Mouse (Mus musculus) cerebellum, adult (tissue): ENCODE data around the gene Rdh16f2.
"Not testable (repeated sequence)": the region's sequence is repeated elsewhere in the genome, so short reads cannot be mapped to it uniquely, and the experiment has no call there.

Experiments
- ATAC-seq: cut with Nextera tagmentation; 2 replicates; pipeline ENCODE4 v1.9.2; 2017; ENCODE audit warnings: mild to moderate bottlenecking, moderate library complexity, mixed read lengths; ENCODE audit not compliant: insufficient number of reproducible peaks, low FRiP score, low TSS enrichment

The Rdh16f2 gene

DNA sequence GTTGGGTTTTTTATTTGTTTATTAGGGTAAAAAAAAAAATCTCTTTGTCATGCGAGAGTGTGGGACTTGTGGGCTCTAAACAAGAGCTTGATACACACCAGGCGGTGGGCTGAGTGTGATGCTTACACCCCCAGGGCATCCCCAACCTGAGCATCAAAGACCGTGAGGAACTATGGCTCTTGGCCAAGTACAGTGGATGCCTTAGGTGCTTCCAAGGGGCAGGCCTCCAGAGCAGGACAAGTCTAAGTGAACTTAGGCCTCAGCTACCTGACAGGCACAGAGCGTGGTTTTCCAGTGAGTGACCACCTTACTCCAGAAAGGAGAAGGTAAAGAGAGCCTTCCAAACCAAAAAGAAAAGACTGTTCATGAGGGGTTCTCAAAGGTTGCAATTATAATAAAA lies 20.7 kb downstream of the Rdh16f2 start:
- ATAC-seq, result no peak

DNA sequence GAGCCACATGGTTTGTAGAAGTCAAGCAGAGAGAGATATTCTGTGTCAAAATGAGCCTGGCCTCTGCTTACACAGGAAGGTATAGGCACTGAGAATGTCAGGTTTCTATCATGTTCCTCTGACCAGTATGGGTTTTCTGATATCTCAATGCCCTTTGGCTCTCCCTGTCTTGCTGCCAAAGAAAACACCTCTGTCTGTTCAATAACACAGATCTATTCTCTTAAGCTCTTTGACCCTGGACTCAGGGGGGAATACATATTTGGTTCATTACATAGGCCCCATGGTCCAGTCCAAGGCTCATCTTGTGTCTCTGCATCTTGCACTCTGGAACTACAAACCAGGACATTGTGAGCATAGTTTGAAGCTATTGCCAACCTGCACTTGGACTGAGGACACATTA lies 22.3 kb downstream of the Rdh16f2 start, which contains the start of gene Rdh7:
Gene Rdh7 (minus strand): TSS at position 213 of the 400 bp plus-strand sequence.
- ATAC-seq, result no peak

DNA sequence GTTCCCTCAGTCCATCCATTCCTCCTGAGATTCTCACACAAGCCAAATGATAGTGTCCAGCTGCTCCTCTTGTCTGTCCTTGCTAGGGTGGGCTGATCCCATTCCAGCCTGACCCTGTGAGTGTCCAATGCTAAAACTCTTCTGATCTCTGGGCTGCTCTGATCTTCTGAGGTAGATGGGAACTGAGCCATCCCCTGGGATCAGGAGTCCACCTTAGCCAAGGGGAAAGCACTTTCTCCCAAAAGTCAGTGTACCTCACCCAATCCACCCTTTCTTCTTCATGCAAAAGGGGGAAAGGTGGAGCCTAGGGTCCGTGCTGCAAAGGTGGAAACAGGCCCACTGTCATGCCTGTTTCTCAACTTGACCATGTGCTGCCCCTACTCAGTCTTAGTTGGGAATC lies 25.2 kb downstream of the Rdh16f2 start:
- ATAC-seq, result no peak

DNA sequence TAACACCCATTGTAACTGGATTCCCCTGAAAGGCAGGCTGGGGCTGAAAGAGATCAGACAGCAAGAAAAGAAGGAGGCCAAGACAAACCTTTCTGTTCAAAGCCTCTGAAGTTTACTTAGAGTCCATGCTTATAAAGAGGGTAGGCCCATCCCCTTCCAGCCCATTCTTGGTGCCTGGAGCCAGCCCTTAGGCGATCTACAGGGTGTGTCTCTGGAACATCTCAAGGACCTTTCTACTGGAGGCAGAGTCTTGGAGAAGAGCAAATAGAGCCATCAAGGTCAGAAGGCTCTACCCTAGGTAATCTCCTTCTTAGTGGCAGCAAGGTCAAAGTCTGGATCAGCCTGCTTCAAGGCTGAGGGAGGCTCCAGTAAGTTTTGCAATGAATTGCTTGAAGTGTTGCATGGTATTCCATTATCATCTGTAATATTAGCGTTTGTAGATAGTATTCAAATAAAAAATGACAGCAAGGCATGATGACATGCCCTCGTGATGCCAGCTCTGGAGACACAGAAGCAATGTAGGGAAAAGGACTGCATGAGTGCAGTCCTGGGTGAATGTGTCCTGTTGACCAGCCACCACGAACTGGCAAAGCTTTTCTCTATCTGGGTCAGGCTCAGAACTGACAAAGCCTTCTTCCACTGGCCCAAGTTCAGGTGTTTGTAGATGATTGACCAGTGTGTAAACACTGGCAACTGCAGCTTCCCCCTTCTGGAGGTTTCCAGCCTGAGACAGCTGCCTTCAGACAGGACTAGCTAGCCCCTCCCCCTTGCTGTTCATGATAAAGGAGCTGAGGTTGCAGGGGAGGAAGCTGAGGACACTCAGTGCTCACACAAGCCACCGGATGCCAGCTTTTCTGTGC lies 27.1 kb downstream of the Rdh16f2 start:
- not testable (repeated sequence) for ATAC-seq

DNA sequence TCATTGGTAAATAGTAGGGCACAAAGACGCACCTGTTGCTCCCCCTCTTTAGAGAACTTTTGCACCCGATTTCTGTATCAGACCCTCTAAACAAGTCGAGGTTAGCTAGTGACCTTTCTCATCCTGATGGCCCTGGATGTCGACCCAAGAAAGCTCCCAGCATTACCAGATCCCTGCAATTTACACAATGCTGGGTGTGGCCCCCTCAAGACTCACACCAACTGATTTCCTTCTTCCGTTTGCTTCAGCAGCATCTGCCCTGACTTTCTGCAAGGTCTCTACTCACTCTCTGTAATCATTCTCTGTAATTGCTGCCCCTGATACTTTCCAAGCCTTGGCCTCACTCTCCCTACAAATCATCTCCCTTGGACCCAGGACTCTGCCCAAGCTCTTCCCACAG lies 30.4 kb downstream of the Rdh16f2 start:
- ATAC-seq, result no peak

DNA sequence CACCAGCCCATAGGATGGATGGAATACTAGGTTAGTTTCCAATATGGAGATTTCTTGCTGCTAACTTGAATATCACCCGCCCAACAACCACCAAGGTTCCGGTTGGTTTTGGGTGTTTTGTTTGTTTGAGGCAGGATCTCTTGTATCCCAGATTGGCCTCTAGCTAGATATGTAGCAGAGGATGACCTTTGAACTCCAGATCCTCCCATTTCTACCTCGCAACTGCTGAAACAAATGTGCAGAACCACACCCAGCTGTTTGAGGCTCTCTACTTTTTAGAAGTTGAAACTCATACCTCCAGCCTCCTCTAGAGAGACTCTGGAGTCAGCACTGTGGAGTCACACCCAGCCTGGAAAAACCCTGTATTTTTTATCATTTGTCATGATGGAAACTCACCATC lies 31.2 kb downstream of the Rdh16f2 start:
- no peak for ATAC-seq

DNA sequence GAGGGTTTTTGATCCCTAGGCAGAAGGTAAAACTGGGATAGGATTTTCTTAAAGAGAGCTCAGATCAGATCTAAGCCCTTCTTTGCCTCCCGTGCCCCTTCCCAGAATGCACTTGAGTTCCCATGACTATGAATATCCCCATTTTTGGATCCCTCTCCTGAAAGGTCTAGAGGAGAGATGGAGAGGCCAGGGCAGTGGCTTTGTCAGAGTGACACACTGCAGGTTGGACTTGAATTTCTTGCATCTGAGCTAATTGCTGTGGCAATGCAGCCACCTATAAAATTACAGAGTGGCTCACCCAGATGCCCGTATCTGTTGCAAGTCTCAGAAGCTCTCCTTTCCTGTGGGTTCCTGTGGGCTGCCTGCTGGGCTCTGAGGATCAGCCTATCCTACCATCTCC lies 31.9 kb downstream of the Rdh16f2 start, which contains the start of gene Sdr9c7:
Gene Sdr9c7 (plus strand): TSS at position 301 of the 400 bp plus-strand sequence.
- no peak for ATAC-seq

DNA sequence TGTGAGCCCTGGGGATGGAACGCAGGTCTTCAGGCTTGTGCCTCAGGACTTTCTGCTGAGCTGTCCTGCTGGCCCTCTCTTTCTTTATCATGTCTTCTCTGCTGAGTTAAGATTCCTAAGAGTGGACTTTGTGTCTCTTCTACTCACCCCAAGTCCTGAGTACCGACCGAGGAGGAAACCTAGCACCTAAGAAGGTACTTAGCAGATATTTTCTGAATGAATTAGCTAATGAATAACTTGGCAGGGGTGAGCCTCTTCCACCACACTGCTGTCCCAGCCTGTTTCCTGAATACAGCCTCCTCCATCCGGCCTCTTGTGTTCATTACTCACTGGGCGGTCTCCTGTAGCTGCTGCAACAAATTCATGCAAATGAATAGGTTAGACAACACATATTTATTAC lies 33.5 kb downstream of the Rdh16f2 start:
- no peak for ATAC-seq

DNA sequence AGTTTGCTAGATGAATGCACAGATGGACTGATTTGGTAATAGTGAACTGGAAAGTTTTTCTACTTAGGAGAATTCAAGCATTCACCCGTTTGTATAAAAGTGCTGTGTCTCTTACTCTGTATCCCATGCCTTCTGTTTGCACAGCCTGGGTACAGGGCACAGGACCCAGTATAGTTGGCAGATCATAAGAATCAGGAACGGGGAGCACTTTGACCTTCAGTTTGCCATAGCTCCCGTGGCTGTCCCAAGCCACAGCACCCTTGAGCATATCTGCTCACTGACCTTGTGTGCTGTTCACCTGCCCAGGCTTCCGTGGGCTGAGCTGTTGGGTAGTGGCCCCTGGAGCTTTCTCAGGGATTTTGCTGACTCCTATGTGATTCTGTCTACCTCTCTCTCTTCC lies 35.5 kb downstream of the Rdh16f2 start:
- no peak for ATAC-seq

DNA sequence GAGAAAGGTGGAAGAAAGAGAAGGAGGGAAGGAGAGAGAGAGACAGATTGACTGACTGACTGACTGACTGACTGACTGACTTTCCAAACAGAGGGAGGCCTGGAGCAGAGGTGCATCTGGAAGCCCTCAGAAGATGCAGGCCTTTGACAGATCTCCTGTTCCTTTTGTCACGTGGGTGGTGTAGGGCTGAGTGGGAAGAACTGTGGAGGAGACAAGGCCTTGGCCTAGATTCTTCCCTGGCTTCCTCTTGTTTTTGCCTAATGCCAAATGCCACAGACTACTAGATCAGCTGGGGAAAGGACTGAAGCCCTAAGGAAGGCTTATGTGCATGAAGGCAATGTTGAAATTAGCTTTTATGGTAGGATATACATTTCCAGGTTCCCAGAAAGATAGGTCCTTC lies 36.8 kb downstream of the Rdh16f2 start:
- ATAC-seq, result no peak

DNA sequence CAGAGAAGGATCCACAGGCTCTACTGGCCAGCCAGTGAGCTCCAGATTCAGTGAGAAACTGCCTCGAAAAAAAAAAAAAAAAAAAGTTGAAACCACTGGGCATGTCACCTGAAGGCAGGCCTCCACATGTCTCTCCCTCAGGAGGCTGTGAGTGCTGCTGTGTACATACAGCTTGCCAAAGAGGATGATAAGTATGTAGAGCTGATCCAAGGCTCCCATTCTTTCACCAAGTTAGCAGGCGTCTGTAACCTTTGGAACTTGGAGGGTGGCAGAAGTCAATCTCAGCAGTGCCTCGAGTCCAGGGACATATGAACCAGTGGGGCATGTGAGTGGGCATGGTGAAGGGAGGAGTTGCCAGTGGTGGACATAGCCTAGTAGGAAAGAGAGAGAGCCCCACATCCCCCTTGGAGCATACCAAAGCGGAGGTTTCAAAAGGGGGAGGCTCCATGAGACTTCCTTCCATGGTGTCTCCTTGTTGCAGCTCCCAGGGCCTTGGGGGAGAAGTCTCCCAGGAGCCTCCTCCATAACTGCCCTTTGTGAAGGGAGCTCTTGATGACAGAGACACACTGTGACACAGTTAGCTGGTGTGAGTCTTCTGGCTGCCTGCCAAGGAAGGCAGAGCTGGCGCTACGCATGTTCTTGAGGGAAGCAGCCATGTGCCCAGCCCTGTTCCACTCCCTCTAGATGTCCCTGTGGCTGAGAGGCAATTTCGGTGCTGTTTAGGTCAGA lies 38.6 kb downstream of the Rdh16f2 start:
- no peak for ATAC-seq

DNA sequence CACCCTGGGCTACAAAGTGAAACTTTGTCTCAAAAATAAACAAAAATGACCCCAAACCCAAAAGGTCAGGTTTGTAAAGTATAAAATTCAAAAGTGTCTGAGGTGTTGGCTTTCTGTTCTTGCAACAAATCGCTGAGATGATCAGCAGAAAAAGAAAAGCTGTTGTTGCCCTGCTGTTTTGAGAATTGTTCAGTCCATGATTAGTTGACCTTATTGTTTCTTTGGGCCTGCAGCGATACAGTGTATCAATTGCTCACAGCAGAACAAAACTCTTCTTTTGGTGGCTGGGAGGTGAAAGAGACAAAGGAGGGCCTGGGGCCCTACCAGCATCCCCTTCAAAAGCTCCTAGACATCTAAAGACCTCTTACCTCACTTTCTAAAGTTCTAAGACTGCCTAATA lies 39.9 kb downstream of the Rdh16f2 start:
- no peak for ATAC-seq

DNA sequence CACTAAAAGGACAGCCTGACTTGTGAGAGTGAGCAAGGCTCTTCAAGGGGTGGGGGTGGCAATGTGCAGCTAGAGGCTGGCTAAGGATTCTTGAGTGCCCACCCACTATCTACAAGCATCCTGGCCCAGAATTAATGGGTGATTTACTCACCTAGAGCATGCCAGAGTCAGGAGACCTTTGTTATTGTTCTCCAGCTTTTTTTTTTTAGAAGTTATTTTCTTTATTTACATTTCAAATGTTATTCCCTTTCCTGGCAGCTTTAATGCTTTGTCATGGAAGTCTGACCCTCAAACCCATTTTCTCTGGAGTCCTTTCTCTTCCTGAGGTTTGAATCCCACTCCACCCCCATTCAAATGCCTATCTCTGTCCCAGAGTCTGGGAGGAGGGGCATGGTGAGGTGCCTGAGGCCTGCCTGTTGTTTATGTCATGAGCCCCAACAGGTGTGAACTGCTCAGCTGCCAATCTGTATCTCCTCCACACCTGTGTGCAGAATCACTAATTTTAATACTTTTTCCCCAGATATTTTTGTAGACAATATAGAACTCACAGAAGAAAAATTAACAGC lies 41.2 kb downstream of the Rdh16f2 start:
- ATAC-seq, result no peak

DNA sequence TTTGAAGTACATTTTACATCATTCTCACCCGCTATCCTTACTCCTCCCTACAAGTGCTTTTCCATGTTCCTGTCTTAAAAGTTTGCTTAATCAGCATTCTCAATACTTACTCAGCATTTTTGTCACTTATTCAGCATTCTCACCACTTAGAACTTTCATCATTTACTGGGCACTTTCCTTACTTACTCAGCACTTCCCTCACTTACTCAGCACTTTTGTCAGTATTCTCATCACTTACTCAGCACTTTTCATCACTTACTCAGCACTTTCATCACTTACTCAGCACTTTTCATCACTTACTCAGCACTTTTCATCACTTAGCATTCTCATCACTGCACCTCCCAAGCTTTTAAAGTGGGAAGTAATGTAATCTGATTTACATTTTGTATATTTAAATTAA lies 49.3 kb downstream of the Rdh16f2 start:
- no peak for ATAC-seq

DNA sequence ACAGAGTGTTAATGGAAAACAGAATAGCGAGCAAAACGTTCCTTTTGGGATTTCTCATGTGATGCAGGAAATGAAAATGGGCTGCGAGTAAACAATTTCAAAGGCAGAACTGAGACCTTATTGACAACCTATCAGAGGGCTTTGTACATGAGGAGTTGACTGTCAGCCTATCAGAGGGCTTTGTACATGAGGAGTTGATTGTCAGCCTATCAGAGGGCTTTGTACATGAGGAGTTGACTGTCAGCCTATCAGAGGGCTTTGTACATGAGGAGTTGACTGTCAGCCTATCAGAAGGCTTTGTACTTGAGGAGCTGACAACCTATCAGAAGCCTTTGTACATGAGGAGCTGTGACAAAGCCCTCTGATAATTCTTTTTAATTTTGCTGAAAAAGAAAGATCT lies 50.9 kb downstream of the Rdh16f2 start:
- ATAC-seq, result not testable (repeated sequence)

DNA sequence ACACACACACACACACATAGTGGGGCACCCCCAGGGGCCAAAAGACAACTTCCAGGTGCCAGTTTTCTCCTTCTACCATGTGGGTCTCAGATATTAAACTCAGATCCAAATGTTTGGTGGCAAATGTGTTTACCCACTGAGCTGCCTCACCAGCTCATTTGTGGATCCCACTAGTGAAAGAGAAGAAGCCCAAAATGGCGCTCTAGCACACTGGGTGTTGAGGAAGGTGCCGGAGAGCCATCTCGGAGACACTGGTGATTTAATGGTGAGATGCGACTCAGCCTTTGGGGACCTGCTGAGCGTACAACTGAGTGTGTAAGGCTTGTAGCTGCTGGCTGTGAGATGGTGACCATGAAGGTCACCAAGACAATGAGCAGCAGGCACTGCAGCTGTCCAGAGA lies 51.4 kb downstream of the Rdh16f2 start:
- no peak for ATAC-seq

DNA sequence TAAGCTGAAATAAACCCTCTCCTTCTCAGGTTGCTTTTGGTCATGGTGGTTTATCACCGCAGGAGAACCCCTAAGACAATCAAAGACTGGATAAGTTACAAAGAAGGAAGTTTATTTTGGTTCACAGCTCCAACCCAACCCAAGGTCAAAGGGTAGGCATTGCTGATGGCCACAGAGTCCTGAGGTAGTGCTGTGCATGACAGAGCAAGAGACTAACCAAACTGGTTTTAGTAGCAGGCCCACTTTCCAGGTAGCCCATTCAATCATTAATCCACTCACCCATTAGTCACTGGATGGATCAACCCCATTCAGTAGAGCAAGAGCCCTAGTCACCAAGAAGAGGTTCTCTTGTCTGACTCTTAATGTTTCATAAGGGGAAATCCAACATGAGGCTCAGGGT lies 56.0 kb downstream of the Rdh16f2 start:
- ATAC-seq, result no peak

DNA sequence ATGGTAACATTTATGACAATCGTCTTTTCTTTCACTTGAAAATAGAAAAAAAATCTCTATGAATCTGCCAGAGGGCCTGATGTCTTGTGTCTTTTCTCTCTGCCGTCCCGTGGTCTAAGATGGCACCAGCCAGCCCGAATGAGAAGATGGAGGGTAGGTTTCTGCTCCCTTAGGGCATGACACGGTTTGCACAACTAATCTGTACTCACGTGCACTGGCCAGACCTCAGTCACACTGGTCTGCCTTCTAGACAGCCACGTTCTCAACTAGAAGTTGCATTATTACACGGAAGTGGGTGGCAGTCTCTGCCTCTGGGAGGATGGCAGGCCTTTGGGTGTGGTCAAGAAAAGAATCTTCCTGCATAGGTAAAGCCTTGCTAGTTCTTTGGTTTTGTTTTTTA lies 56.8 kb downstream of the Rdh16f2 start:
- no peak for ATAC-seq

DNA sequence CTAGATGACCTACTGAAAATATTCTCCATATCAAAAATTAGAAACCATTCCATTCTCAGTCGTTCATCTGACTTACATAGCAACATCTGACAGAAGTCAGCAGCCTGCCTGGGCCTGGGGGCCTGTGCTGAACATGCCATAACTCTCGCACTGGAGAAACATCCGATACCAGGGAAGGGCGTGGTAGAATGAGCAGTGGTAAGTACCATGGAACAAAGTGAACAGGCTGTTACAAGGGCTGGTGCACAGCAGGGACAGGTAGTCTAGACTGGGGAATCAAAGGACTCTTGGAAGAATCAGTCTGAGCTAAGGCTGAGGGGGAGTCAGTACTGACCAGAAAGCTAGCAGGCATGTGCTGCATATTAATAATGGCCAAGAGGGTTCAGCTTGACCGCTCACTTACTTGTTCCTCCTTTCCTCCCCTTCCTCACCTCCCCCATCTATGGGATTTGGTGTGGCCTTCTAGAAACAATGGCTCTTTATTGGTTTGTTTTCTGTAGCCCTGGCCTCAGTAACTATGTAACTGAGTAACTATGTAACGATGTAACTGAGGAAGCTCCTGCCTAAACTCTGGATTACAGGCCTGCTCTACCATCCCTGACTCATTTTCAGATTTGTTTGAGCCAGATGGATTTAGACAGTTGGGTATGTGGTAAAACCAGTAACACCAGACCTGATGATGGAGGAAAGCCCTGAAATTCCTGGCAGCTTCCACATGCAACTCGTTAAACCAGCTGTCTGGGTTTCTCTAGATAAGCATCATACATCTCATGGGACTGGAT lies 58.5 kb downstream of the Rdh16f2 start:
- no peak for ATAC-seq
